Mouse (Mus musculus) T-helper 2 cell (primary cell): ENCODE measurements around the gene Clic1.

Experiments
- in situ Hi-C: fragments of 300-600 bp; cut with MboI, MseI; formaldehyde crosslinking; loops from one replicate; pipeline ENCODE4 v1.15.1; 2025; ENCODE audit warnings: high pct_unique_total_duplicates

Gene Clic1

DNA sequence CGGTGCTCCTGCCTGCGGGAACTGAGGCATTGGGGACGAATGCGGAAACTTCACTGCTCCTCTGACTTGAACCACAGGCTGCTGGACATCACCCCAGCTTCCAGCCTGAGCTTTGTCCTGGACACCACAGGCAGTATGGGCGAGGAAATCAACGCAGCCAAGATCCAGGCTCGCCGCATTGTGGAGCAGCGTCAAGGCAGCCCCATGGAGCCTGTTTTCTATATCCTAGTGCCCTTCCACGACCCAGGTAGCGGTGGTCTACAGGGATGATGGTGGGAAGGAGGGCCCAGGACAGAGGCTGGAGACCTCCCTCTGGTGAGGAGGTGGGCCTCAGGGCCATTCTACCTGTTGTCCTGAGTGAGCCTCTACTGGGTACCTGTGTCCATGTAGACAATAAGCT is 29.9 kb upstream of the Clic1 start:
- in situ Hi-C loops, result loop anchor here (10.0 kb wide), 1 partner anchor 45 kb away; the partner anchor contains the start of genes Ly6g6c and Mpig6b

DNA sequence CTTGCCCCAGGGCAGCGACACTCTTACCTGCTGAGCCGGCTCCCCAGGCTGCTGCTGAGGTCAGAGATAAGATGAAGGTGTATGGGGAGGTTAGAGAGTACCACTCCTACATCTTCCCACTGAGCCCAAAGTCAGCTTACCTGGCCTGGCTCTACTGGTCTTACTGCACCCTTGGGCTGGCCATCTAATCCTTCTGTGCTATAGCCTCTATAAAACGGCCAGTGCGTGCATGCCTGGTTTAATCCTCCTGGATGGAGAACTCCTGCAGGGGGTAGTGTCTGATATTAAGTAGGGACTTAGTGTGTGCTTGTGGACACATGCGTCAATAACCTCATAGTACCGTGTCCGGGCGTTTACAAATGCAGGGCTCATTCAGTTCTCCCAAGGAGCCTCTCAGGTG is 29.2 kb upstream of the Clic1 start:
- in situ Hi-C loops, result no loop called here

DNA sequence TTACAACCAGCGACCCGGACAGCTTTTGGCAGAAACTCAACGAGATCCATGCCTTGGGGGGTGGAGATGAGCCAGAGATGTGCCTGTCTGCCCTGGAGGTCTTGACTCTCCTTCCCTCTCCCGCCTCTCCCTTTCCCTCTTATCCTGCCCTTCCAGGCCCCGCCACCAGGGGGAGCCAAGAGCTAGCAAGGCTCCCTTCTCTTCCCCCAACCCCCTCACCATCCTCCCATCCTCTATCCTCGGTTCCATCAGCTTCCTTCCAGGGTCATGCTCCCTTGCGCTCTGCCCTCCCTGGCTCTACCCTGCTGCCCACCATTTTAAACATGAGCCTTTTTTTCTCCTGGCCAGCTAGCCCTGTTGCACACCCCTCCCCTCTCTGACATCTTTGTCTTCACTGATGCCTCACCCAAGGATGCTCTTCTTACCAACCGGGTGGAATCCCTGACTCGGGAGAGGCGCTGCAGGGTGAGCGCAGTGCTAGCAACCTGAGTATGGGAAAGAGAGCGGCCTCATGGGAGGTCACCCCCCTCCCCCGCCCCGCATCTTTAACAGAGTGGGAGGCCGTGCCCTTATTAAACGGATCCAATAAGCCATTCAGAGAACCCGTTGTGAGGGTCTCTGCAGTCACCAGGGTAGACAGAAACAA is 28.5 kb upstream of the Clic1 start:
- in situ Hi-C loops, result no loop called here

DNA sequence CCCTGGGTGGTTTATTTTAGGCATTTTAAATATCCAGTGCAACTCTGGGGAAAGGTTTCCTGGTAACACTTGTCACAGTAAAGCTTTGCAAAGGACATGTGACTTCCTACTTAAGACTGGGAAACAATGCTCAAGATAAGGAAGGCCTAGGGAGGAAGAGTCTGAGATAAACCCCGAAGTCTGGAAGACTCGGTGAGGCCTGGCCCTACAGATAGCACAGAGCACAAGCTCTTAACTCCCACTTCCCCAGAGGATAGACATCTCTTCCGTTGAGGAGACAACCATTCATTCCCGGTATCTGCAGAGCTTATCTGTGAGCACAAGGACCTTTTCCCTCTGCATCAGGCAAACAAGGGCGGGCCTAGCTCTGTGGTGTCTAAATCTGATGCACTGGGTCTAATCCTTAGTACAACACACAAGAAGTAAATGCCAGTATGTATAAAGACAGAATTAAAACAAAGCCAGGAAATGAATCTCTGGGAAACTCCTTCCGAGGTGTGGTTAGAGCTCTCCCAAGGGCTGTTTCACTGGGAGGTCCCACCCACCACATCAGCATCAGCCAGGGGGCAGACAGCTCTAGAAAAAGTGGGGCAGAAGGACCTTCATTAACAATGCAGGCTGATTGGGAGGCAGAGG is 27.8 kb upstream of the Clic1 start:
- in situ Hi-C loops, result no loop called here

DNA sequence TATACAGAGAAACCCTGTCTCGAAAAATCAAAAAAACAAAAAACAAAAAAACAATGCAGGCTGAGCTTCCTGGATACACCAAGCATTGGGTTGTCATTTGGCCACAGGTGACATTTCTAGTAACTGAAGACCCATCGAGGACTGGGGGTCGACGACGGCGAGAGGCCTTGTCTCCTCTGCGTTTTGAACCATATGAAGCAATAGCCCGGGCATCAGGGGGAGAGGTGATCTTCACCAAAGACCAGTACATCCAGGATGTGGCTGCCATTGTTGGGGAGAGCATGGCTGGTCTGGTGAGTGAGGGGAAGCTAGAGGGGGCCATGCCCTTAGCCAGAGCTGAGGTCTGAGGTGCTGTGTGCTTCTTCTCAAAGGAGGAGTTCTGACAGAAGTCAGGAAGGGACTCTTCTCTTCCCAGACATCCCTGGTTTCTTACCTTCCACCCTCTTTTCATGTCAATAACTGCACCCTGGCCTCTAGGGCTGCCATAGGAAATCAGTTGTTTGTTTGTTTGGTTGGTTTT is 27.2 kb upstream of the Clic1 start:
- in situ Hi-C loops, result no loop called here

DNA sequence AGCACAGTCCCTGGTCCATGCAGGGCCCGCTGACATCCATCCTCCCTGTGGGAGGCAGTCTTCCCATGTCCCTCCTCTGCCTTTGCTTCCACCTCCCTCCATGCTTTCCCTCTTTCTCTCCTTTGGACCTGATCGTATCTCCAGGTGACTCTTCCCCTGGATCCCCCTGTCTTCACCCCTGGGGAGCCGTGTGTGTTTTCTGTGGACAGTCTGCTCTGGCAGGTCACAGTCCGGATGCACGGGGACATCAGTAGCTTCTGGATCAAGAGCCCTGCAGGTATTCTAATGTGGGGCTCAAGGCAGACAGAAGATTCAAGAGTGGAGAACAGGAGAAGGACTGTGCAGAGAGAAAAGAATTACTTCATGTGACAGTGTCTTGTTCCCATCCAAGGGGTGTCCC is 26.5 kb upstream of the Clic1 start:
- in situ Hi-C loops, result no loop called here

DNA sequence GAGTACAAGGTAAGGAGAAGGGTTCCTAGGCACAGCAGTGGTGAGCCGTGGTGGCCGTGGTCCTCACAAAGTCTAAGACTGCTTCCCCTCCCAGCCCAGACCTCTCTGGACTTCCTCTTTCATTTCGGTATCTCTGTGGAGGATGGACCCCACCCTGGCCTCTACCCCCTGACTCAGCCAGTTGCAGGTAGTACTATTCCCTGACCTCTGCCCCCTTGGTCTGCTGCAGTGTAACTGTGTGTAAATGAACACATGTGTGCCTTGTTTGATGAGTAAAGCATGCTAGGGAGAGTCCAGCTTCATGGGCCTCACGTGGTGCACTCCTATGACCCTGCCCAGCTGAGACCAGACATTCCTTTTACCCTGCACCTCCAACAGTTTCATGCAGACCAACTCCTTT is 26.0 kb upstream of the Clic1 start:
- in situ Hi-C loops, result no loop called here

DNA sequence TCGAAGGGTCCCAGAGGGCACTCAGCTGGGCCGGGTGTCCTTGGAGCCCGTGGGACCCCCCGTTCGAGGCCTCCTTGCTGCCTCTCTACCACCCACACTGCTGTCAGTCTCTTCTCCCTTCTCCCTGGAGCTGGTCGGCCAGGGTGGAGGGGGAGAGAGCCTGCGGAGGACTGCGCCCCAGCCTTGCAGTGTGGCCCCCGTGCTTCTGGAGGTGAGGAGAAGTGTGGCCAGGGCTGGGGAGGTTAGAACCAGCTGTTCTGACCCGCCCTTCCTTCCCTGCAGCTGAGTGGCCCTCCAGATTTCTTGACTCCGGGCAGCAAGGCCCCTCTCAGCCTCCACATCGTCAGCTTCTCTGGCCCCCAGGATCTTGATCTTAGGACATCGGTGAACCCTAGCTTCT is 25.5 kb upstream of the Clic1 start:
- in situ Hi-C loops, result no loop called here

DNA sequence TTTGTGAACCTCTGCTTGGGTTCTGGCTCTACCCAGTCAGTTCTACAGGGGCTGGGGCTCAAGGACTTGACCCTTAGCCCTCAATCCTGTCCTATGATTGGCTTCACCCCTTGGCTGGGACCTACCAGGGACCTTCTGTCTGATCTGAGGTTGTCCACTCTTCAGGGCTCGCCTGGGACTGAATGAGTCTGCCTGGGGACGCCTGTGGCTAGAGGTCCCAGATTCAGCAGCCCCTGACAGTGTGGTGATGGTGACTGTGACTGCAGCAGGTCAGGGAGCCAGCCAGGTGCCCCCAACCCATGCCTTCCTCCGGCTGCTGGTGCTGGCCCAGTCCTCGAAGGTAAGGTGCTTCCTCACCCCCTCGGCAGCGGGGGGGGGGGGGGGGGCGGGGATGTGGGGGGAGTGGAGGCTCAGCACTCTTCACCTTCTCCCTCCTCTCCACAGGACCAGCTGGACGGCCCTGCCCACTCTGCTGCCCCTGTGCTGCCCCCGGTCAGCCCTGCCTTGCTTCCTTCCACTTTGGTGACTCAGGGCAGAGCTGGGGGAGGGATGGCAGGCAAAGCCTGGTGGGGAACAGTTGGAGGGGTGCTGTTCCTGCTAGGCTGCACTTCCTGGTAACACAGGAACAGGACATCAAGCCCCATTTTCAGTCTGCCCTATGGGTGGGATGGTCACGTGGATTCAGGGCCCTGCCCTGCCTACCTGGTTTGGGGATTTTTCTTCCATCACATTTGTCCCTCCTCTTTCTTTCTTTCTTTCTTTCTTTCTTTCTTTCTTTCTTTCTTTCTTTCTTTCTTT is 24.9 kb upstream of the Clic1 start:
- in situ Hi-C loops, result no loop called here

DNA sequence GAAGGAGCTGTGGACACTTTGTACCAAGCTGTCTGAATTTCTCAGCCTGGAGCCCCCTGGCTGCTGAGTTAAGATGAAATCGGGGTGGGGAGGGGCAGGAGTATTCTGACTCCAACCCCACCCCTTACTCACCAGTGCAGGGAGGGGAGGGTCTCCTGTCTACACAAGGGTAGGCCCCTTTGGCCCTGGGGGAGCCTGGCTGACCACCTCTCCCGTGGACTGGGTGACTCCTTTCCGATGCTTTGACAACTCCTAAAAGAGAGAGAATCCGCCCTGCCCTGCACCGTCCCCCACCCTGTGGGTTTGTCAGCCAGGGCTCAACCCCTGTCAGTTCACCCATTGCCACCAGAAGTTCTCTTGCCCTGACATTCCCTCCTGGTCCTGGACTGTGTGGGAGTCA is 23.6 kb upstream of the Clic1 start:
- in situ Hi-C loops, result no loop called here

DNA sequence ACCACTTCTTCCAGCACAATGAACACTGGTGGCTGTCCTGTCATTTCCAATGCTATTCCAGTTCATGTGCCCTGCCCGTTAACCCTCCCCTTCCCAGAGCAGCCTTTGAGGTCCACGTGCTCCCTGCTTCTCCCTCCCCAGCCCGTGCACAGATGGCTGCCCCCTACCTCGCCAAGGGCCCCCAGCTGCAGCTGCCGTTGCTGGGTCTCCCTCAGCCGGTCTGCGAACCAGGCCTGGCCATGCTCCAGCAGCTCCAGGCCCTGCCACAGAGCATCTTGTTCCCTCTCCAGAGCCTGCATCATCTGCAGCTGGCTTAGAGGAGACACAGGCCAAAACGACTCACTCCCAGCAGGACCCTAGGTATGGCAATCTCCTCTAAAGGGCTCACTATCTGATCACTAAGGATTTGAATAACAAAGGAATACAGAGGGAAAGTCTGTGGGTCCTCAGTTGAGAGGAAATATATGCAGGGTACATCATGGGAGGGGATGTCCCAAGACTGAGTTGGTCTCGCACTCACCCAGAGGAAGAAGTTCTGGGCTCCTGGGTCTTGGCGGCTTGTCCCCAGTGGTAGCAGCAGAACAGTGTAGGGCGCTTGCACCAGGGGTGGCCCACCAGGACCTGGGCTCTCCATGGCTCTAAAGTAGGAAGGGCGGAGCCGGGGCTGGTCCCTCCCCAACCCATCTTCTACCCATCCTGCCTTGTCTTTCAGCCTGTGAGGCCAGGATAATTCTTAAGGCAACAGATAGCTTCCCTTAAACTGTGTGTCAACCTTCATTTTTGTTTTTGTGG is 22.3 kb upstream of the Clic1 start, which contains the start of gene Sapcd1:
Gene Sapcd1, minus strand, starts transcription at position 740 of the 792 bp plus-strand sequence.
- in situ Hi-C loops, result no loop called here

DNA sequence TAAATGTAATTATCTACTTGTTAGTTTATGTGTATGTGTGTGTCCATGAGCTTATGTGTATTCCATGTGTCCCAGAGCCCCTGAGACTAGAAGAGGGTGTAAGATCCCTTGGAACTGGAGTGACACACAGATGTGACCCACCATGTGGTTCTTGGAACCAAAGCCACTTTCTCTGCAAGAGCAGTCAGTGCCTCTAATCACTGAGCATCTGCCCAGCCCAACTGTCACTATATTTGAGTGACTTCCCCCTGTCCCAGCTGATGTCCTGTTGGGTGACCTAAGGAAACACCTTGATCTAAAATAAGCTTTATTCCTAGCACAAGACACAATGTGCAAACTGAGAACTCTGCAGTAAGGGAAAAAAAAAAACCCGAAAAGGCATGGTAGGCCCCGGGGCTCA is 21.5 kb upstream of the Clic1 start:
- in situ Hi-C loops, result no loop called here

DNA sequence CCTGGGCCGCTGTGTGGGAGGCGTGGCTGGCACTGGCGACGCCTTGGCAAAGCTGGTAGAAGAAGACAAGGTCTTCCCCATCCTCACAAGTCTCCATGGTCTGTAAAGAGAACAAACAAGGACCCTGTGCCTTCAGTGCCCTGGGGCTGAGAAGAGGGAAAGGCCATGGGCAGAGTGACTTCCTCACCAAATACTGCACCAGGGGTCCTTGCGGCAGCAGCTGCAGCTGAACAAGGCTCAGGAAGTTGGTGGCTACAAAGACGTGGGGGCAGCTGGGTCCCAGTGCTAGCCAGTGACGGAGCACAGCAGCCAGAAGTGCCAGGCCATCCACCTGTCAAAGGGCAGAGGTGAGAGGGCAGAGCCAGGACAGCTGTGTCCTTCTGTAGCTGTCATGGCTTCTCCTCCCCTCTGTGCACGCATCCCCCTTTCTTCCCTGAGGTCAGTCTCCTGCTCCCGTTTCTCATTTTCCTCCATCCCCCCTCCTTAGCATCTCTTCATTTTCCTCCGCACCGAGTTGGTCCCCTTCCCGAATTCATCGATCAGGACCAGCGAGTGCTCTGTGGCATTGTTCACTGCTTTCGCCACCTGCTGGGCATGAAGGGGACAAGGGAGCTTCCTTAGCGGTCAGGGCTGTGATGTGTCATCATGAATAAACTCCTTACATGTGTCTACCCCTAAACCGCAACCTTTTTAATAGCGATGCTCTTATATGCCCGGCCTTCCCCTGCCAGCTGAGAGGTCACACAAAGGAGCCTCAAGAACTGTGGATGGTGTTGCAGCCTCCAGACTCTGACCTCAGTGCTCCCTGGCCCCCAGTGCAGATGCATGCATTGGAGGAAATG is 19.9 kb upstream of the Clic1 start:
- in situ Hi-C loops, result loop anchor here (5.0 kb wide), 1 partner anchor 72 kb away; no protein-coding TSS in a partner anchor

DNA sequence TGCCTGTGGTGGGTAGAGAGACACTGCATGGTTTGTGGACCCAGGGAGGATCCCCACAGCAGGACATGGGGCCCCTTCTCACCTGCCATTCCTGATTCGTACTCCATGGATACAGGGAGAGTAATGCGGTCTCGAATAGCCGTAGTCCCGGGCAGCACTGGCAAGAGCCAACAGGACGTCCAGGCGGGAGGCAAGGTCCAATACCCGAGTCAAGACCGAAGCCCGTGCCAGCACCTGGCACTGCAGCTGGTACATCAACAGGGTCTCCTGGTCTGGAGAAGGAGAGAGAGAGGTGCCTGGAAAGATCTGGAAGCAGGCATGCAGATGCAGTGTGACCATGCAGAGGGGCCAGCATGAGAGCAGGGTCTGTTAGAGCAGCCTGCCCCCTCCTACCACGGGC is 18.5 kb upstream of the Clic1 start:
- in situ Hi-C loops, result loop anchor here (5.0 kb wide), 1 partner anchor 71 kb away; no protein-coding TSS in a partner anchor

DNA sequence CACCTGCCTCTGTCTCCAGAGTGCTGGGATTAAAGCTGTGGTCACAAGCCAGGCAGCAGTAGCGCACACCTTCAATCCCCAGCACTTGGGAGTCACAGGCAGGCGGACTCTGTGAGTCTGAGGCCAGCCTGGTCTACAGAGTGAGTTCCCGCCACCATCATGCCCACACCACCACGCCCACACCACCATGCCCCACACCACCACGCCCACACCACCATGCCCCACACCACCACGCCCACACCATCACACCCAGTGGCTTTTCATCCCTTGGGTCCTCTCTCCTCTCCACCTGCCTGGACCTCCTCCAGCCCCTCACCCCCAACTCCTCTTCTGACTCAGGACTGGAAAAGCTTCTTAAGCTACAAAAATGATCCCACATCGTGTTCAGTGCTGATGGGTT is 17.9 kb upstream of the Clic1 start:
- in situ Hi-C loops, result loop anchor here (5.0 kb wide), 1 partner anchor 70 kb away; no protein-coding TSS in a partner anchor

DNA sequence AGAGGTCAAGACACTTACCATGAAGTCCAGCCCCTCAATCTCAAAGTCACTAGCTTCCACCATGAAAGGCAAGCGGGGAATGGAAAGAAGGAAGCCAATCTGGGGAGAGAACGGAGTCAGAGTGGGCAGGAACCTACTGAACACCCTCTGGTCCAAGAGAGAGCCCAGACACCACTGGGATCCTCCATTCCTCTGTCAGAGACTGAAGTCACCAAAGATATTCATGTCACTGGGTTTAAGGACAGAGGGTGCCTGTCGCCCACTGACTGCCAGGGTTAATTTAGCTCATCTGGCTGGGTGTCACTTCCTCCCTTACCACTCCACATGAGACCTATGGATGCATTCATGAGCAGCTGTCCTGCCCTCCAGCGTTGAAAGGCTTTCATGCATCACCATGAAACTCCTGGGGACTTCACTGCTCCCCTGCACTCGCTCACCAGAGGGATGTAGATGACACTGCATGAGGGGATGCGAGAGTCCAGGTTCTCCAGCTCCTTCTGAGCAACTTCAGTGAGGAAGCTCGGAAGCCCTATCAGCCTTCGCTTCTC is 17.4 kb upstream of the Clic1 start:
- in situ Hi-C loops, result loop anchor here (5.0 kb wide), 1 partner anchor 70 kb away; no protein-coding TSS in a partner anchor

DNA sequence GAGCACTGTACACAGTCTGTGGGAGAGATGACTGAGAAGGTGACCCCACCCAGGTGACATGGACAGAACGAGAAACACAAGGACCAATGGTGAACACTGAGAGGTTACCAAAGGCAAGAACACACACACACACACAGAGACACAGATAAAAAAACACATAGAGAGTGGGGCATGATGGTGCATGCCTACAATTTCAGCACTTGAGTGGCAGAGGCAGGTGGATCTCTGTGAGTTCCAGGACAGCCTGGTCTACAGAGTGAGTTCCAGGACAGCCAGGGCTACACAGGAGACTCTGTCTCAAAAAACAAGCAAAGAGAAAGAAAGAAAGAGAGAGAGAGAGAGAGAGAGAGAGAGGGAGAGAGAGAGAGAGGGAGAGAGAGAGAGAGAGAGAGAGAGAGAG is 16.1 kb upstream of the Clic1 start:
- in situ Hi-C loops, result loop anchor here (5.0 kb wide), 1 partner anchor 69 kb away; no protein-coding TSS in a partner anchor

DNA sequence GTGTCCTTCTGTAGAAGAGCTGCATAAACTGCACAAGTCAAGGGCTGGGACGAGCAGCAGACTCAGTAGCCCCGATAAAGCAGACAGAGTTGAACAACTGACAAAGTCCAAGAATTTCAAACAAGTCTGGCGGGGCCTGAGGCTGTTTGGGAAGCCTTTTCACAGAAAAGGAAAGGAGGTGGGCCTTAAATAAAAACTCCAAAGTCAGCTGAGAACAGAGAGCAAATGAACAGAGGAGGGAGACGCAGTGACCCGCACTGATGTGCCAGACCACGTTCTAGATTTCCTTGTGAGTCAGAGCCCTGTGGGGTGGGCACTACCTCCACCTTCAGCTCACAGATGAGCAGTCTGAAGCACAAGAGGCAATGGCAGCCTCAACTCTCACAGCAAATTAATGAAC is 14.9 kb upstream of the Clic1 start:
- in situ Hi-C loops, result loop anchor here (5.0 kb wide), 1 partner anchor 67 kb away; no protein-coding TSS in a partner anchor

DNA sequence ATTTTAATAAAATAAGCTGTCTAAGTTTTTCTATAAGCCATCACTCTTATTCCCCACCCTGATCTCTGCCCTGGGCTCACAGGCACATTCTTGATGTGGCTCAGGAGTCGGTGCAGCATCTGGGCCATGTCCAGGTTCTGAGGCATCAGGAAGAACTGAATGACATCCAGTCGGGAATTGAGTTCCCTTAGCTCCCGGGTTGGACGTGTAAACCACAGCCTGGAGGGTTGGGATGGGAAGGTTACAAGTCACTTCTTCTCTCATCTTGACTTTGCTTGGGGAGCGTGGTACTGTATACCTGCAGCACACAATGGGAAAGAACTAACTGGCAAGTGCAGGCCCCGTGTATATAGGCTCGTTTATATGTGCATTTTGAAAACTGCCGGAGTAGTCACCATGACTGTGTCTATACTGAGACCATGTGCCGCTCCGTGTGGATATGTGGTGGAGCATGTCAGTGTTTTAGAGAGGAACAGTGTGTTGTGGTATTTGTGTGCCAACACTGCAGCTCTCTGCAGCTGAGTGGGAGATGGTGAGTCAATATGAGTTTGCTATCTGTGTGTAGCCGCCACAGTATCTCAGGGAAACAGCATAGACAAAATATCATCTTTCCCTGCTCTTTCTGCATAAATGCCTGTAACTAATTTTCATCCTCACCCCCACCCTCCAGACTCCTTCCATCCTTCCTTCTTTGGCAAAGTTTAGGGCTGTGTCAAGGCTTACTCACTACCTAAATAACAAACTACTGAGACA is 10.5 kb upstream of the Clic1 start:
- in situ Hi-C loops, result no loop called here
